Mouse (Mus musculus) frontal cortex, adult (tissue): ENCODE results near the gene St6gal1.

Experiments
- ATAC-seq: cut with Nextera tagmentation; 2 replicates; pipeline ENCODE4 v1.9.2; 2017; ENCODE audit warnings: mild to moderate bottlenecking, moderate library complexity, mixed read lengths; ENCODE audit not compliant: low TSS enrichment

The St6gal1 gene

DNA sequence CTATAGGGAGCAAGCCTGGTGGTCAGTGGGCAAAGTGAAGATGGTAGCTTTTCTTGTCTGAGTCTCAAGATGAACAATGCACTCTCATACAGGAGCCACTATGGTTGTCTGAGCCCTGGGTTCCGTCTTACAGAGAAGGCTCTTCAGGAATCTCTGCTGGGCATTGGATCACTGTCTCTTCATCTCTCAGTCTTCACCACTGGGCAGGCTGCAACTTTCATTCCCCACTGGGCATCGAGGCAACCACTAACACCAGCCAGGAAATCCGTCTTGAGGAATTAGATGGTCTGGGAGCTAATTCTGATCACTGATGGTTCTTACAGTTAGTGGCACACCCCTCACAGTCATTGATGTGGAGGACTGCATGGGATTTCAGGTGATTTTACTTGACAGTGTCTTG lies 73.9 kb downstream of the St6gal1 start:
- no peak for ATAC-seq

DNA sequence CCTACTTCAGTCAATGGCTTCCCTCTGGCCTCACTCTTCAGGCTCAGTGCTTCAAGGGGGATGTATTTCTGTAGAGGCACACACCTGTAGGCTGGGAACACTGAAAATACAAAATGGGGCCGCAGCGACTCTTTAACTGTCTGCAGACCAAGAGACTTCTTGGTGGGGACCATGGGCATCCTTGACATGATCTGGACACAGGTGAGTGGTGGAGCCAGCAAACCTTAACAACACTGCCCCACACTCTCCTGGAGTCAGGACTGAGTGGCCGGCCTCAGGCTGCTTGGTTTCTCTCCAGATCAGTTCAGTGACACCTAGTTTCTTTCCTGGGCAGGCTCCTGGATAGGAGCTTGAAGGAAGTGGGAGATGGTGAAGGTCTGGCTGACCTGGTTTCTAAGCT lies 74.4 kb downstream of the St6gal1 start:
- ATAC-seq = no peak

DNA sequence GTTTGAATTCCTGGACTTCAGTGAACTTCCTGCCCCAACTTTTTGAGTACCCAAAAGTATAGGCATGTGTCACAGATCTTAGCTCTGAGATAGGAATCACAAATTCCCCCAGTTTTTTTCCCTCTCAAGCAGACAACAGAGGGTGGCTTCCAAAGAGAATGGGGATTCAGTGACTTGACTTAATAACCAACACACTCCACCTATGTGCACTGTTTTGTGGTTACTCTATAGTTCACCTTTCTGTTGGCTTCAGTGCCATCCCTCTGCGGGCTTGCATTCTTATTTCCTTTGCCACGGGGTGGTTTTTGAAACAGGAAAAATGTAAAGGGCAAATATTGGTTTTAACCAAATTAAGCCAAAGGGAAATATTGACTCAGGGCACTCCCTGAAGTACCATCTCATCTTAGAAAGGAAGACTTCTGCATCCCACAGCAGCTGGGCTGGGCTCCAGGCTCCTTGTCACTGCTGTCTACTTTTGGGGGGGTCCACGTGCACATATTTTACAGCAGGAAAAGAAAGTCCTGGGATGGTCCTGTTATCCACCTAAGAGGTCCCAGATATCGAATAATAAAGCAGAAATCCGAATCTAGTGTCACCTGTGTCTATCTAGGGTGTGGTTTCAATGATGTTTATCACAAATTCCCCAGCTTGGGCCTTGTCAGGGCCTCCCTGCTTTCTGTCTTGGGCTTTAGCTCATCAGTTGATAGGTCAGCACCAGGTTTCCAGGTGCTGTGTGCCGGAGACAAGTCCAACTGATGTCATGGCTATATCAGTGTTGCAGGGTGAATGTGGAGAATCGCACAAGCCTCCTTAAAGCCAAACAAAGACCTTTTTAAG lies 75.6 kb downstream of the St6gal1 start:
- no peak for ATAC-seq

DNA sequence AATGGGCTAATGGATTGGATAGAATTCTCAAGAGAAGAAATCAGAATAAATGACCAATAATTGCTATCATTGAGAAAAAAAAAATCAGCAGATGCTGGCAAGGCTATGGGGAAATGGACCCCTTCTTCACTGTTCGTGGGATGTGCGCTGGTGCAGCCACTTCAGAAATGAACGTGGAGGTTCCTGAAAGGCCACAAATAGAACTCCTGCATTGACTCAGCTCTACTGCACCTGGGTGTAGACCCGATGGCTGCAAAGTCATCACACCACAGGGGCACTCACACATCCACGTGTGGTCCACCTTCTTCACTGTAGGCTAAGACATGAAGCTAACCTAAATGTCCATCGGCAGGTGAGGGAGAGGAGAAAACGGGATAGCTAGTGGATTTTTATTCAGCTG lies 77.2 kb downstream of the St6gal1 start:
- ATAC-seq = no peak

DNA sequence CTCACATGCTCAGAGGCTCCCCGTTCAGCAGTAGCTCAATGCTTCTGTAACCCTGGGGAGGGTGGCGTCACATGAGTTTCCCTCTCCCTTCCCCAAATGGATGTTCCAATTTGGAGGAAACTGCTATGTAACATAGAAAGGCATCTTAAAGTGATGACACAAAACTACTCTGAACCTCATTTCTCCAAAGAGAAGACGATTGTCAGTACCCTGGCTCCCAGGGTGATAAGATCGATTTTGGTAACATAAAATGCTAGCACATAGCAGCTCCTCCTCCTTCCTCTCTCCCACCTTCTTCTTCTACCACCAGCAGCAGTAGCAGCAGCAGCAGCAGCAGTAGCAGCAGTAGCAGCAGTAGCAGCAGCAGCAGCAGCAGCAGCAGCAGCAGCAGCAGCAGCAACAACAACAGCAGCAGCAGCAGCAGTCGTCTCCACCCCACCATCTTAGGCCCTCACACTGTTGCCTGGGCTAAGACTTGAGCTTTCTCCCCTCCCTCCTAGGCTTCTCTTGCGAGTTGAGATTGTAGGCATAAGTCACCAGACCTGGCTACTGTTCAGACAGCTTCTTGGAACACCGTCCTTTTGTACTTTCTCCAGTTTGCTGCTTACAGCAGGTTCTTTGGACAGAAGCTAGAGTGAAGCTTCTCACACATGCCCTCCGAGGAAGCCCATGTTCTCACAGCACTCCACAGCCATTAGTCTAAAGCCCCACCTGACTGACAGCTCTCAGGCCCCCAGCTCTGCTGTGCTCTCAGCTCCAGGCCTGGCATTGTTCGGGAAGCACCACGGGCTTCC lies 81.5 kb downstream of the St6gal1 start:
- 0 out of 2 replicates have a peak, but pooled peaks have one; percentile 39 for ATAC-seq

DNA sequence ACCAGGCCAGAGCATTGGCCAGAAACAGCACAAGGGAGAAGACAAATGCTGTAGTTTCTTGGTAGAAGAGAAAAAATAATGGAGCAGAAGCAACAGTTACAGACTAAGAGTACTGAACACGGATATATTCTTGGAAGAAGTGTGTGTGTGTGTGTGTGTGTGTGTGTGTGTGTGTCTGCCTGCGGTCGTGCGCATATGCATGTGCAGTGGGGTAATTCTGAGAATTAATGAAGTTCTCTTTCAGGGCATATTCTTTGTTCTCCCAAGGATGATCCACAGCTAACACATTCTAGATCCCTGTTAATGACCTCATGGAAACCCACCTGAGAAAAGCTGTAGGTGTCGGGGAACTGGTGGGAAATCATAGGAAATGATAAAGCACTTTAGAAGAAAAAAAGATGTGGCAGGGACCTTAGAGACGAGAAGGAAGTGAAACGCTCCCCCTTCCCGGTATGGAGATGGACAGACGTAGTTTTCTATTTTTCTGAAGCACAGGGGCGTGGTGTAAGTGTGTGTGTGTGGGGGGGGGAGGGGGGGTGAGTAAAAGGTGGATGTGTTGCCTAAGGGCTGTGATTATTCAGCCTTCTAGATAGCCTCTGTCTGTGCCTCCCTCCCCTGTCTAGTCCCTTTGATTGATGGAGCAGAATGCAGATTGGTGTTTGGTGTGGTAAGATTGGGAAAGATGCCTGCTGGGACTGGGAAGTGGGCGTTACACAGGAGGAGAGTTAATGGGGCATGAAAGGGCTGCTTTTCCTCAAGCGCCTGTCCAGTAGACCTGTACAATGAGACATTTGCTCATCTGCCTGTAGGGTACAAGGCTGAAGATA lies 82.8 kb downstream of the St6gal1 start:
- ATAC-seq = no peak

DNA sequence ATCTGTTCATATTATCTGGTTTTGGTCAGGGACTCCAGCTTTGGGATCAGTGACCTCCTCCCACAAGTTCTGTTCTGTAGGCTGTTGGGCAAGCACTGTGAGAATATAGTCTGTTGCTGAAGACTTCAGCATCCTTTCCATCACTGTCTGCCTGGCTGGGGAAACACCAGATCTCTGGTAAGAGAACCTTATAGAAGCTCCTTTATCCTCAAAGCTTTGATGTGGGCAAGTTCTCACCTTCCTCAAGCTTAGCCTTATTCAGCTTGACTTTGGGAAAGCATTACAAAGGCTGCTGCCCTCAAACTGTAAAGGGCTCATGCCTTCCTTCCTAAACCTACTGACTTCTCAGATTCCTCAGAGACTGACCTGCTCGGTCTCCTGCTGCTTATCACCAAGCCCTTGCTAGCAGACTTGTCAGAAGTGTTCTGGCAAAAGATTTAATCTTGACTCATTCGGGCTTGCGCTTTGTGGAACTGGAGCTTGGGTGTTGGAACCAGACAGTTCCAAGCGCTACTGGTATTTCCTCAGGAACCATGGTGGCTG lies 83.5 kb downstream of the St6gal1 start:
- no peak for ATAC-seq

DNA sequence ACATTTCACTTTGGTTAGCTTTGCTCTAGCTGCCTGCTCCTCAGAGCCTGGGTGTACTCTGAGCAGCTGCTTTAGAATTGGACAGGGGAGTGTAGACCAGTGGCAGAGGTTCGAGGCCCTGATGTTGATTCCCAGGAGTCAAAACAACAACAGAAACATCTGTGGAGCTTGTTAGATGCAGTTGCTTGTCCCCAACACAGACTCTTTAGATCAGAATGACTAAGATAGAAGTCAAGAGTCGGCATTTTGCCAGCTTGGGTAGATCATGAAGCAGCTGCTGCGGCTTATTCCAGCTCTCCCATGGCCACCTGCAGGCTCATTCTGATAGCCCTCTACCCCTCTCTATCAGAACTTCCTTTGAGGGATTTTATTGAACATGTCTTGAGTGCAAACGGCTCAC lies 84.5 kb downstream of the St6gal1 start:
- ATAC-seq = no peak

DNA sequence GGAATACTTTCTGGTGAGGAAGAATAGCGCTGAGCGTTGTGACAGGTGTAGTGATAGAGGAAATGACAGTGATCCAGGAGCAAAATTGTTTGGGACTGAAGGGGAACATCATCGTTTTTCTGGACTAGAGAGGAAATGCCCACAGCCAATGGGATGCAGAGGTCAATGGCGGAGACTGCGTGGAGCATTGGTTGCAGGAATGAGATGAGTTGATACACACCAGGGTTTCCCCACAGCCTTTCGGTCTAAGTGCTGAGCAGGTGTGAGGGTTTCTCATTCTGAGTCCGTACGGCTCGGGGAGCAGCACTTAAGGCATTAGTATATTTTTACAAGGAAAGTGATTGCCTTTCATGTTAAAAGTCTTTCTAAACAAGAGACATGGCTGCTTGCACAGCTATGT lies 88.1 kb downstream of the St6gal1 start:
- ATAC-seq = no peak

DNA sequence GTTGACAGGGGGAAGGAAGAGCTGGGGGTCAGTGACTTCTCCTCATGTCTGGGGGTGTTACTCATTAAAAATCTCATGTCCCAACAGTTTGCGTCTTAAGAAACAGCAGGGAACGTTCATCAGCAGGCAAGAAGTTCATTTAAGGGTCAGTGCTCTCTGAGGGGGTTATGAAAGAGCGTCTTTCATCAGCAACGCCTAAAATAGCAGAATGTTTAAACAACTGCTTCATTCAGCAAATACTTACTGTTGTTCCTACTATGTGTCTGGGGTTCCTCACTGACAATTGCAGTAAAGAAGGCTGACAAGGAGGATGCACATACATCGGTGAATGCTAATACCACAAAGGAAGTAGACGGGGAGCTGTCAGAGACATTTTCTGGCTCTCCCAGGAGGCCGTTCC lies 90.2 kb downstream of the St6gal1 start:
- no peak for ATAC-seq

DNA sequence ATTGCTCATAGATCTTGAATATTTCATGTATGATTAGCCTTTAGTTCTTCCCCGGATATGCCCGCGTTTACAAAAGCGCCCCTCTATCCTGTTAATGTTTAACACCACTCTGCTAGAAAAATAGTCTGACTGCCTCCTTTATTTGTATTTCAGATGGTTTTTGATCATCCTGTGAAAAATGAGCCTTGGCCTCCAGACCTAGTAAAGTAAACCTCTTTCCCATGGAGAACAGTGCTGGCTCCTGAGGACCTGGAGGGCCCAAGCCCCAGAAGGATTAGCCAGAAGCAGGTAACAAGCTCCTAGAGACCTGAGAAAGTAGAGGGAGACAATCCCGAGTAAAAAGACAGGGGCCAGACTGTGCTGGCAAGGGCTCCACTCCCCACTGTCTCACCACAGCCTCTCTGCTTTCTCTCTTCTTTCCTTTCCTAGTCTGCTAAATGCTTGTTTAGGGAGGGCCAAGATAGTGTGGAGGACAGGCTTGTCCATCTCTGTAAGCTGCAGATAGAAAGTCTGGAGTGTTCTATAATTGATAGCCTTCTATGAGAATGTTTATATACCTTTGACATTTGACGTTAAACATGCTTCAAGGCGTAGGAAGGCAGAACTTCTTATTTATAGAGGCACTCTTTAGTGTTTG lies 93.0 kb downstream of the St6gal1 start:
- ATAC-seq = no peak

DNA sequence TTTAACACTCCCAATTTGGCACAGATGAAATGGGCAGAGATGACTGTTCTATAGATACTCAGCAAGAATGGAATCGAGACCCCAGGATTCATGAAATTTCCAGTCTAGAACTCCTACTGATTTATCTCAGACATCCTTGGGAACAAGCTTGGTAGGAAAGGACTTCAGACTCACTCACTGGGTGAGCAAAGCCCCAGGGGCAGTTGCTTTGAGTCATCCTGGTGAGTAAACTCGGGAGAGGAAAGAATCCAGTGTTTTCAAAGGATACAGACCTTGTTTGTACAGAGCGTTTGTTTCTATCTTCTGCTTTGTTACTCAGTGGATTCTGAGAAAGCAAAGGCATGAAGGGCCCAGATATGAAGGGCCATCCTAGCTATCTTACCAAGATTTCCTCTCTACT lies 95.5 kb downstream of the St6gal1 start:
- 0 out of 2 replicates have a peak, but pooled peaks have one; percentile 9 for ATAC-seq

DNA sequence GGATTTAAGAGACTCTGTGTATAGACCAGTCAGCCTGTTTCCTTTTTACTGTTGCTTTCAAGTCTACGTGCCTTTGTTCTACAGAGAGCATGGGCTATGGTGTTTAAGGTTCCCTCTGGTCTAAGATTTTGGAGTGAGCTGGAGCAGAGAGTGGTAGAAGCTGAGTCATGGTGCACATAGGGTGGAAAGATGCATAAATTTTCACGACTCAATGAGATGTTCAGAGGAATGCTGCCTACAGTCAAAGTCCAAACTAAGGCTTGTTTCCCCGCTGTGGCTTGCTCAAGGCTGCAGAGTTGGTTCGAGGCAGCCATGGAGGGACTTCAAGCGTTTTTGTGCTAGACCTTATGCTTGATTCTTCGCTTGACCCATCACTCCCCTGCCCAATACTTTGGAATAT lies 96.0 kb downstream of the St6gal1 start:
- ATAC-seq = peak; percentile 70

DNA sequence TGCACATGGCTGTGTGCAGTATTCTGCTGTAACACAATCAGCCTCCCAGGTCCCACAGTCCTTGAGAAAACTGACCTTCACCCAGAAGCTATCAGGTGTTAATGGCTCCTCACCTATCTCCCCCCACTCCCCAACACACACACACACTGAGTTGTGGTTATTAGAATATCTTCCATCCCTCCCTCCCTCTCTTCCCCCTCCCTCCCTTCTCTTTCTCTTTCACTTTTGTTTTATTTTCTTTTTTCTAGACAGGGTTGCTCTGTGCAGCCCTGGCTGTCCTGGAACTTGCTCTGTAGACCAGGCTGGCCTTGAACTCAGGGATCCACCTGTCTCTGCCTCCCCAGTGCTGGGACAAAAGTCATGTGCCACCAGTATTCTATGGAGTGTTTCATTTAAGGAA lies 97.9 kb downstream of the St6gal1 start:
- ATAC-seq = no peak

DNA sequence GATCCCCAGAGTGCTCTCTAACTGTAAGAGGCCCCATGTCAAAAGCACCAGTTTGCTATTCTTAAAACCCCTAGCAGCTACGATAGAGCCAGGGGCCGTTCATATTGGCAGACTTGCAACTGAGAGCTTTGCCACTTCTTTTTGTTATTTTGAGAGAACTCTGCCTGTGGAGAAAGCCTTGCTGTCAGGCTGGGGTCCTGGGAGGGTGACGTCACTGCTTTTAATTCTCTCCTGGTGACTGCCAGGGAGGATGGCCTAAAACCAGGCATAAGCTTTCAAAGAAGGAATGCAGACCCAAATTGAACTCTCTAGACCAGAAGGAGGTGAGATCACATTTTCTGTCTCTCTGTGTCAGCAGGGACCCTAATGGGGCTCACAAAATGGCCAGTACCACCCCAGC lies 99.4 kb downstream of the St6gal1 start:
- no peak for ATAC-seq

DNA sequence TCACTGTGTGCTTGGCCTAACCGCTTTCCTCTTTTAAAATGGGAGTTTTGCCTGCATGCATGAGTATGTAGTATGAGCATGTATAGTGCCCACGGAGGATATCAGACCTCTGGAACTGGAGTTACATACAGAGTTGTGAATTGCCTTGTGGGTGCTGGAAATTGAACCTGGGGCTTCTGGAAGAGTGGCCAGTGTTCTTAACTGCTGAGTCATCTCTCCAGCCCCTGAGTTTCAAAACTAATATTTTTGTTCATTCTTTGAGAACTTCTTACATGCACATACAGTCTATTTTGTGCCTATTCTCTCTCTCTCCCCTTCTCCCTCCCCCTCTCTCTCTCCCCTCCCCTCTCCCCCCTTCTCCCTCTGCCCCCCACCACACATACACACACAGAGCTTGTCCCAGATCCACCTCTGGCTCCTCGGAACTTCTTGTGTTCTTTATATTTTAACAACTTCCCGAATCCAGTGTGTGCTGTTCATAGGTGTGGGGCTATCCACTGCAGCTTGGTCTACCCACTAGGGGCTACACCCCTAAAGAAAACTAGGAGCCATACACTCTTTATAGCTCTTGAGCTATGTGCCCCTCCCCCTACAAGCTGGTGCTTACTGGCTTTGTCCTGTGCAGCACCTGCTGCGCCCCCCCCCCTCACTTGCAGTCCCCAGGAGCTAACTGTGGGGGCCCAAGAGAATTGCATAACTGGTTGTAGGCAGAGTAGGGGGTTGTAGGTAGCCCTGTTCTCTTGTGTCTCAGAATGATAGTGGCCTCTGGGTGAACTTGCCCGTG lies 100.5 kb downstream of the St6gal1 start:
- ATAC-seq = no peak

DNA sequence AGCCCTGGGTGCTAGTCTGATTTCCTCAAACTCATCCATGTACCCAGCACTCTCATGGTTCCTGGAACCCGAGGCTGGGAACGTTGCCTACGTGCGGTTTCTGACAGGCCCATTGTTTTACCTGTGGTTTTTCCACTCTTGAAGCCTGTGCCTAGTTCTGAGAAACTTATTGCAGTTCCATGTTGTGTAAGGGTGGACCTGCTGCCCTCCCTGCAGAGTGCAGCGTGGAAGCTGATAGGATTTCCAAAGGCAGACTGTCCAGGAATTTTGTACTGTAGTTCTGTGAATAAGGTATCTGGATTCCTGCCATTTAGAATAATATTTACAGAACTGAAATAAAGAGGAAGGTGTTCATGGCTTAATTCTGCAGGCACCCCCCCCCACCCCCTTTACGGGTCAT lies 102.1 kb downstream of the St6gal1 start:
- no peak for ATAC-seq

DNA sequence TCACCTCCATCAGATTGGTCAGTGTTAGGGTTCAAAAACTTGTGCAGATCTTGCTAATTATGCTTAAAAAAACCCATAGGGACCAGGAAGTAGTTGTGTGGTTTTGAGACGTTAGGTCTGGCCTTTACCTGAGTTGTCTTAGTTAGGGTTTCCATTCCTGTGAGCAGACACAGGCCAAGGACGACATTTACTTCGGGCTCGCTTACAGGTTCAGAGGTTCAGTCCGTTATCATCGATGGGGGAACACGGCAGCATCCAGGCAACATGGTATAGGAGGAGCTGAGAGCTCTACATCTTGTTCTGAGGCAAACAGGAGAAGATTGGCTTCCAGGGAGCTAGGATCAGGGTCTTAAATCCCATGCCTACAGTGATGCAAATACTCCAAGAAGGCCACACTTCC lies 102.7 kb downstream of the St6gal1 start:
- ATAC-seq = no peak

DNA sequence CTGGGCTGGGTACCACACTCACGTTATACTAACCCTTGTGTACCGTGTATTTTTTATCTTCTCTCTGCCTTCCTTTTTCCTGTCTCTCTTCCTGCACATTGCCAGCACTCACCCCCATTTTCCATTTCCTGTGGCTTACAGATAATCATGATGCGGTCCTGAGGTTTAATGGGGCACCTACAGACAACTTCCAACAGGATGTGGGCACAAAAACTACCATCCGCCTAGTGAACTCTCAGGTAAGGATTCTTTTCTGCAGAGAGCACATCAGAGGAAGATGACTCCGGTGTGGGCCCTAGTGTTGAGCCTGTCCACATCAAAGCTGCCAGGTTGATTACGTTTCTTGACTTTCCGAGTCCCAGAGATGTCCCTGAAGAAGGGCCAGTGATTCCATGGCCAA lies 103.7 kb downstream of the St6gal1 start:
- ATAC-seq = no peak

DNA sequence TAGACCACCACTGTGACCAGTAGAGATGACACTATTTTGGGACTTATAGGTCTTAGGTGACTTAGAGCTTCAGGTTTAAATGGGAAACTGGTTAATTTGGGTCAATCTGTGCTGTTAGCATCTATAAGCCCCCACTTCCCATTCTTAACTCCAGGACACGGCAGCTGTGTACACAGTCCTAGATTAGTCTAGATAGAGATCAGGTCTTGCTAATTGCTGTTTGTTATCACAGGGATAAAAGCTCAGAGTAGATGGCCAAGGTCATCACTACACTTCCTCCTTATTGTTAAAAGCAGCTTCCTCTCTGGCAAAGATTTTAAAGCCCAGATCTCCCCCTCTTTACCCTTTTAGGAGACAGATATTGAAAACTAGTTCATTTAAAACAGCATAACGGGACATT lies 107.6 kb downstream of the St6gal1 start:
- ATAC-seq = no peak

DNA sequence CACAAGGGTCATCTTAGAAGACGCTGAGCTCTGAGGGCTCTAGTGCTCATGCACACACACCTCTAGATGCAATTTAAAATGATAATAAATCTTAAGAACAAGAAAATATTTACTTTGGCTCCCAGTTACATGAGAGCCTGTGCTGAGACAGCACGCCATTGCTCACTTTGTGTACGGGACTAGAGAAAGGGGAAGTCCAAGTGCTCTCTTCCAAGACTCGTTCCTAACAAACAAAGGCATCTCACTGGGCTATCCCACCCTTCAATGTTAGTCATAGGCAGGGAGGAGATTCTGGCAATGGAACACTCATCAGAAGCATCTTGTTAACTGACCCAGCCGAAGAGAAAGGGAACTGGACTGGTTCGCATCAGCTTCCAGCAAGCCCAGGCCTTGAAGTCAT lies 108.1 kb downstream of the St6gal1 start:
- no peak for ATAC-seq
